Mouse (Mus musculus): ENCODE results near the gene Bcl9.
A peak's percentile ranks its signal among the peaks of the same experiment; 100 is the strongest.

Gene Bcl9

GRCm38 (mm10) chr3:97172632-97173031 is 125.1 kb downstream of the Bcl9 start:
- no peak for DNase-seq (ENCODE audit: low read depth)

- DNase-seq (ENCODE audit: low read depth), result no peak
Measured at GRCm38 (mm10) chr3:97172231-97172630, 125.5 kb downstream of the Bcl9 start.

GRCm38 (mm10) chr3:97171531-97171930 is 126.2 kb downstream of the Bcl9 start:
- DNase-seq (ENCODE audit: low read depth), result no peak

GRCm38 (mm10) chr3:97167126-97167525 is 130.6 kb downstream of the Bcl9 start:
- no peak for DNase-seq (ENCODE audit: low read depth)

- DNase-seq (ENCODE audit: low read depth), result peak; percentile 21
Measured at GRCm38 (mm10) chr3:97164477-97164876, 133.2 kb downstream of the Bcl9 start.

GRCm38 (mm10) chr3:97161773-97162172 is 135.9 kb downstream of the Bcl9 start:
- DNase-seq (ENCODE audit: low read depth), result no peak

- DNase-seq (ENCODE audit: low read depth), result no peak
Measured at GRCm38 (mm10) chr3:97160908-97161307, 136.8 kb downstream of the Bcl9 start.

- DNase-seq (ENCODE audit: low read depth), result no peak
Measured at GRCm38 (mm10) chr3:97159986-97160385, 137.7 kb downstream of the Bcl9 start.

GRCm38 (mm10) chr3:97159509-97159850 is 138.2 kb downstream of the Bcl9 start:
- DNase-seq (ENCODE audit: low read depth), result peak; percentile 14

GRCm38 (mm10) chr3:97158611-97159508 is 138.9 kb downstream of the Bcl9 start, which contains the start of gene Acp6:
Gene Acp6 (plus strand): TSS chr3:97158777.
- DNase-seq (ENCODE audit: low read depth), result peak; percentile 88

GRCm38 (mm10) chr3:97157958-97158599 is 139.6 kb downstream of the Bcl9 start:
- peak; percentile 65 for DNase-seq (ENCODE audit: low read depth)

- no peak for DNase-seq (ENCODE audit: low read depth)
Measured at GRCm38 (mm10) chr3:97157308-97157707, 140.4 kb downstream of the Bcl9 start.

GRCm38 (mm10) chr3:97156431-97156830 is 141.3 kb downstream of the Bcl9 start:
- DNase-seq (ENCODE audit: low read depth), result no peak

Measured in c-Kit-positive CD71-positive TER-119-negative erythroid progenitor cells, embryonic 14.5 days (primary cell).